Mouse (Mus musculus): ENCODE measurements around the gene Ncam1. TPM values are rescaled to one million over a fixed set of nuclear protein-coding genes. Genes with fewer than 3 reads are reported as not detected.

The Ncam1 gene
- polyA plus RNA-seq, 1 experiment from 2014 or later = 25.2 TPM

DNA sequence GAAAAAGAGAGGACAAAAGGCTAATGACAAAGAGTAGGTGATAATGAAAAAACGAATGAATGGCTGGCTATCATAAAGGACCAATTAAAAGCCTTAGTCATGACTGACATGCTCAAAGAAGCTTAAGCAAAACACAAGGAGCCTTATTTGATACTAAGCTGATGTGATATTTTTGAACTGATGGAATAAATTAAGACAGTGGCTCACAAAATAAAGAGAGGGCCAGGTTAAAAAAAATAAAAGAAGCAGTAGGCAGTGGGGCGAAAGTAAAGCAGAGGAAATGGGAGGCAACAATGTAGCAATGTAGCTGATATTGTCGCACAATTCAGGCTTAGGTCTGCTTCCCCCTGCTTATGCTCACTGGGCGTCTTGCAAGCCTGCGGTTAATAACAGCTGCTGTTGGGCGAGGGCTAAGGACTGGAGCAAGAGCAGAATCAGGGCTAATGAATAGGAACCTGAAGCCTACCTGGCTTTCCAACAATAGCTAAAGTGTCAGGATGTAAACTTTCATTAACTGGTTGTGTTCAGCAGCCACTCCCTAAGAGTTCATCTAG is 126.0 kb downstream of the Ncam1 start:
- no peak overlapping the region for H3K4me3 ChIP-seq (ENCODE audit: low read length)

DNA sequence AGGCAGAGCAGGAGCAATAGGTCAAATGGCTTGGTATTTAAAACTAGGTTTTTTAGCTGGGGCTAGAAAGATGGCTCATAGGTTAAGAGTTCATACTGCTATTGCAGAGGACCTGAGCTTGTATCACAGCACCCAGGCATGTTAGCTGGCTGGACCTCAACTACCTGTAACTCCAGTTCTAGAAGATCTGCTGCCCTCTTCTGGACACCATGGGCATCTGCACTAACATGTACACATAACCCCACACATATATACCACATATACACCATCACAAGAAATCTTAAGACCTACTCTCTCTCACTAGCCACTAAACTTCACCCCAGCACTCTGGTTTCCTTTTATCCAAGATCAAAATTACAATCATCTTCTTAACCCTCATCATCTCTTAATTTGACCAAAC is 131.7 kb downstream of the Ncam1 start:
- Histone ChIP-seq H3K36me3 (ENCODE audit: control insufficient read depth, insufficient read depth, low read length) (no peaks in the 10 kb centered on the region), H3K9me3 (ENCODE audit: control insufficient read depth, low read length) (no peaks in the 10 kb centered on the region), H3K4me3 (ENCODE audit: low read length) (no peak overlapping the region), H3K27ac (ENCODE audit: low read length) (no peak overlapping the region), H3K9ac (ENCODE audit: low read length) (no peak overlapping the region), H3K4me1 (replicated peaks; ENCODE audit: control insufficient read depth, insufficient read depth, low read length) (no peaks in the 10 kb centered on the region), H3K27me3 (ENCODE audit: control insufficient read depth, insufficient read depth, low read depth, low read length) (no peaks in the 10 kb centered on the region), H3K4me2 (ENCODE audit: low read depth, low read length) (no peak overlapping the region)
- no peak for ATAC-seq (ENCODE audit: low read depth)

More for the DNA sequence above, 126.0 kb downstream of the Ncam1 start:
- H3K4me2 ChIP-seq (ENCODE audit: low read depth, low read length) = no peak overlapping the region
- H3K27ac ChIP-seq (ENCODE audit: low read length) = no peak overlapping the region
- H3K9me3 ChIP-seq (ENCODE audit: control insufficient read depth, low read length) = no peaks in the 10 kb centered on the region
- no peaks in the 10 kb centered on the region for H3K4me1 ChIP-seq (replicated peaks; ENCODE audit: control insufficient read depth, insufficient read depth, low read length)
- H3K9ac ChIP-seq (ENCODE audit: low read length) = no peak overlapping the region
- no peak for ATAC-seq (ENCODE audit: low read depth)
- no peaks in the 10 kb centered on the region for H3K27me3 ChIP-seq (ENCODE audit: control insufficient read depth, insufficient read depth, low read depth, low read length)
- WGBS = 73% methylated on average over 6 of the region's 6 CpGs
- H3K36me3 ChIP-seq (ENCODE audit: control insufficient read depth, insufficient read depth, low read length) = no peaks in the 10 kb centered on the region

DNA sequence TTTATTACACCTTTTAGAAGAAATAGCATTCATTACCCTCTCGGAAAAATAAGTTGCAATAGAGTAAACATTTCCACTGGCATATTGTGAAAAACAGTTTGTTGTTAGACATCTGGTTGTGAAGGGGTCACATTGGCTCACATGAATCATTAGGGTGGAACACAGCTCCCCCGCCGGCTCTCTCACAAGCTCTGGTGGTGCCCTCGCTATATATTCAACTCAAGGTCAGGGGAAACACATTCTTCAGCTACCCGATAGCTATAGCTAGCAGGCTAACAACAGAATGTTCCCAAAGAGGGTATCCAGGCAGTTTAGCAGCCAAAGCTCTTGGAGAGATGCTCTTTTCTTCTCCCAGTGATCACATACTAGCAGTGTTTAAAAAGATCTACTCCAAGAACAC is 133.4 kb downstream of the Ncam1 start:
- no peaks in the 10 kb centered on the region for H3K27me3 ChIP-seq (ENCODE audit: control insufficient read depth, insufficient read depth, low read depth, low read length)
- H3K4me1 ChIP-seq (replicated peaks; ENCODE audit: control insufficient read depth, insufficient read depth, low read length) = no peaks in the 10 kb centered on the region
- no peak overlapping the region for H3K4me2 ChIP-seq (ENCODE audit: low read depth, low read length)
- no peak; the same call in 1 of the 2 replicates for ATAC-seq (ENCODE audit: low read depth)
- 43% methylated on average over 5 of the region's 5 CpGs for WGBS
- H3K4me3 ChIP-seq (ENCODE audit: low read length) = no peak overlapping the region
- no peaks in the 10 kb centered on the region for H3K9me3 ChIP-seq (ENCODE audit: control insufficient read depth, low read length)
- H3K36me3 ChIP-seq (ENCODE audit: control insufficient read depth, insufficient read depth, low read length) = no peaks in the 10 kb centered on the region
- H3K9ac ChIP-seq (ENCODE audit: low read length) = no peak overlapping the region
- no peak overlapping the region for H3K27ac ChIP-seq (ENCODE audit: low read length)

DNA sequence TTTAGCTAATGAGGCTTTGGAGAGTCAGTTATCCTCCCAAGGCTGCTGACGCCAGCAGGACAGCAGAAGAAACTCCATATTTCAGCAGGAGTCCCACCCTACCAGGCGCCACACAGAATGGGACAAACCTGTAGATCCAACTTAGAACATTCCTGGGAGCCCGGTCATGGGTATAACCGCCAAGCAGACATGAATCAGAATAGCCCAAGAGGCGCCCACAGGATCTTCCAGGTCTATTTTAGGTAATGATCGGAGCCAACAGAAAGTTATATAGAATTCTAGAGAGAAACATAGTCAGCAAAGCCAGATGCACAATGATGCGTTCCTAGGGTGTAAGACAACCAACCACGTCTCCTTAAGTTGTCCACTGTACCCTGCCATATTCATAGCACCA is 134.8 kb downstream of the Ncam1 start:
- Histone ChIP-seq H3K9ac (ENCODE audit: low read length) (no peak overlapping the region), H3K27ac (ENCODE audit: low read length) (no peak overlapping the region), H3K4me2 (ENCODE audit: low read depth, low read length) (no peak overlapping the region), H3K4me3 (ENCODE audit: low read length) (no peak overlapping the region), H3K27me3 (ENCODE audit: control insufficient read depth, insufficient read depth, low read depth, low read length) (no peaks in the 10 kb centered on the region), H3K9me3 (ENCODE audit: control insufficient read depth, low read length) (no peaks in the 10 kb centered on the region), H3K4me1 (replicated peaks; ENCODE audit: control insufficient read depth, insufficient read depth, low read length) (no peaks in the 10 kb centered on the region), H3K36me3 (ENCODE audit: control insufficient read depth, insufficient read depth, low read length) (no peaks in the 10 kb centered on the region)
- no peak for ATAC-seq (ENCODE audit: low read depth)
- WGBS = 94% methylated on average over 8 of the region's 8 CpGs

DNA sequence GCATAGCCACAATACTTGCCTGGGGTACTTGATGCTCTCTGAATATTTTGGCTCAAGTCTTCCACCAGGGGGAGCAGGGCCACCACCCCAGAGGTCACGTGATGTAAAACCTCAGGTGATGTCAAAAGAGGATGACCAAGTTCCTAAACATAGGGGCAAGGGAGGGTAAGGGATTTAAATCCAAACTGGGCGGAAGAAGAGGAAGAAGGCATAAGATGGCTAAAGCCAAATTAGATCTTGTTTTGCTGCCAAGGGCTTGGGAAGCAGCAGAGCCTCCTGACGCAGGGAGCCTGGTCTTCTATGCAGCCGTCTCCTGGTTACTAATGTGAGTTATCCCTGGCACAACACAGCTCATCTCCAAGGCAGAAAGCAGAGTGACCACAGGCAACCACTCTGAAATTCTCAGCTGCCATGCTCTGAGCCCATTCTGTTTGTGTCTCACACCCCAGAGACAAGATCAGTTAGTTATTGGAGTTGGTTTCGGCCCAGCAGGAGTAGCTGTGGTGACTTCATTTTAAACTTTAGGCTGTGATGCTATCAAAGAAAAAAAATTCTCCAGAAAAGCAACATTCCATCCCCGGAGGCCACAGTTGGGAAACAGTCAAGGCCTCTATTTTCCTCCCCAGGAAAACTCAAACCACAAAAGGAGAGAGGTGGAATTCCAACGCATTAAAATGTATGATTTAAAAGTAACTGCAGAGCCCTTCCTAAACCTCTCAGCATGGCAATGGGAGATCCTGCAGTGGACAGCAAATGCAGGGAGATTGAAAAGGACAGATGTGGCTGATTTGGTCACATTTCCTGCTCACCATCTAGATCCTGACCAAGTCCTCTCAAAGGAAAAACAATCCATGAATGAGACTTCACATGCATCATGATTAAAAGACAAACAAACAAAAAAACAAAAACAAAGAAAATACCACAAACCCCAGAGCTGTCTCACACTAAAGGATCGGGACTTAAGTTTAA is 135.5 kb downstream of the Ncam1 start:
- ATAC-seq (ENCODE audit: low read depth) = no peak
- no peak overlapping the region for H3K4me3 ChIP-seq (ENCODE audit: low read length)
- WGBS = 76% methylated on average over 8 of the region's 8 CpGs
- no peaks in the 10 kb centered on the region for H3K4me1 ChIP-seq (replicated peaks; ENCODE audit: control insufficient read depth, insufficient read depth, low read length)
- no peak overlapping the region for H3K4me2 ChIP-seq (ENCODE audit: low read depth, low read length)
- H3K9me3 ChIP-seq (ENCODE audit: control insufficient read depth, low read length) = no peaks in the 10 kb centered on the region
- H3K36me3 ChIP-seq (ENCODE audit: control insufficient read depth, insufficient read depth, low read length) = no peaks in the 10 kb centered on the region
- H3K27me3 ChIP-seq (ENCODE audit: control insufficient read depth, insufficient read depth, low read depth, low read length) = no peaks in the 10 kb centered on the region
- H3K27ac ChIP-seq (ENCODE audit: low read length) = no peak overlapping the region
- no peak overlapping the region for H3K9ac ChIP-seq (ENCODE audit: low read length)

DNA sequence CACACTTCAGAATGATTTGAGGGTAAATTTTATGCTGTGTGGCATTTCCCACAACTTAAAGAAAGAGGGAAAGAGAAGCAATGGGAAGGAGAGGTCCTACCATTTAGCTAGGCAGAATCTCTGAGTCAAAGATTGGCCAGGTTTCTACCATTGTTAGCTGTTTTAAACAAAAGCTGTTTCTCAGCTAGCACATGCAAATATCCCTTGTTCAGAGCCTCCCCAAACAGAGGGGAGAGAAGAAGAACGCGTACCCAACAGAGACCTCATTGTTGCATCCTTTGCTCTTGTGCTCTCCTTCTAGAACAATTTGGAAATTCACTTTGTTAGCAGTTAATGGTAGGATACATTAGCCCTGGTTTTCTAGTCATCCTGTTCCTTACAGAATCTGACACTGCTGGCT is 137.2 kb downstream of the Ncam1 start:
- Histone ChIP-seq H3K27me3 (ENCODE audit: control insufficient read depth, insufficient read depth, low read depth, low read length) (no peaks in the 10 kb centered on the region), H3K4me1 (replicated peaks; ENCODE audit: control insufficient read depth, insufficient read depth, low read length) (no peaks in the 10 kb centered on the region), H3K4me2 (ENCODE audit: low read depth, low read length) (no peak overlapping the region), H3K9me3 (ENCODE audit: control insufficient read depth, low read length) (no peaks in the 10 kb centered on the region), H3K9ac (ENCODE audit: low read length) (no peak overlapping the region), H3K36me3 (ENCODE audit: control insufficient read depth, insufficient read depth, low read length) (no peaks in the 10 kb centered on the region), H3K4me3 (ENCODE audit: low read length) (no peak overlapping the region), H3K27ac (ENCODE audit: low read length) (no peak overlapping the region)
- 90% methylated on average over 2 of the region's 2 CpGs for WGBS
- no peak for ATAC-seq (ENCODE audit: low read depth)

DNA sequence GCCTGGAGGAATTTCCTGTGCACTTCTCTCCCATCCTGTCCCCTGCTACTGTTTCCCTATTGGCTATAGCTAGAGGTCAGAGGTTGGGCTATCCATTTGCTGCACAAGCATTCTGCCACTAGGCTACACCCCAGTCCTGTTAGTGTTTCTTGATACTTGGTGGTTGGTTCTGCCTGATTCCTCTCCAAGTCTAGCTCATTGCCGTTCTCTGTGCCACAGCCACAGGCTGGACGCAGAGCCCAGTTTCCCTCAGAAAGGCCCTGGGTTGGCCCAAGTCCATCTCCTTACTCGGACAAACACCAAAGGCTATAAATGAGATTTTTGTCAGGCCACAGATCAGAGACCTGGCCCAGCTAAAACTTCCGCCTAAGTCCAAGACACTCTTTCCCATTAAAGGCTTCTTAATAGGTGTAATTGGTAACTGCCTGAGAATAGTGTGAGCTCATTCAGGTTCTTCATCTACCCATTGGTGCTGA is 140.3 kb downstream of the Ncam1 start:
- H3K9me3 ChIP-seq (ENCODE audit: control insufficient read depth, low read length) = no peaks in the 10 kb centered on the region
- H3K4me2 ChIP-seq (ENCODE audit: low read depth, low read length) = no peak overlapping the region
- no peaks in the 10 kb centered on the region for H3K27me3 ChIP-seq (ENCODE audit: control insufficient read depth, insufficient read depth, low read depth, low read length)
- no peak overlapping the region for H3K27ac ChIP-seq (ENCODE audit: low read length)
- H3K9ac ChIP-seq (ENCODE audit: low read length) = no peak overlapping the region
- no peak overlapping the region for H3K4me3 ChIP-seq (ENCODE audit: low read length)
- ATAC-seq (ENCODE audit: low read depth) = no peak
- H3K4me1 ChIP-seq (replicated peaks; ENCODE audit: control insufficient read depth, insufficient read depth, low read length) = no peaks in the 10 kb centered on the region
- WGBS = 74% methylated on average over 4 of the region's 4 CpGs
- H3K36me3 ChIP-seq (ENCODE audit: control insufficient read depth, insufficient read depth, low read length) = no peaks in the 10 kb centered on the region

DNA sequence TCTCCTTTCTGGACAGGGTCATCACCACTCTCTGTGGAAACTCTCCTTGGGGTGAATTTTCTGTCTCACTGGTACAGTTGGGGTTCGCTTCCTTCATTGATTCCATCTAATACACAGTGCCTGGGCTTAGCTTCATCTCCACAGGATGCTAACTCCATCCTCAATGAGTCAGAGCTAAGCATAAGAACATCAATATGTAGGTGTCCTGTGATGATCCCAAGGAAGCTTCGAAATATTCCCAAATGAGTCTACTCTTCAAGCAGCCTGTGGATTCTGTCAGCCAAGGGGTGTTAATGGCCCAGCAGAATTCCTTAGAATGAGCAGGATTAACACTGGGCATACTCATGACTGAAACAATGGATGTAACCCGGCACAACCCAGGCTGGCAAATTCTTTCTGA is 144.3 kb downstream of the Ncam1 start:
- H3K4me2 ChIP-seq (ENCODE audit: low read depth, low read length) = no peak overlapping the region
- H3K9me3 ChIP-seq (ENCODE audit: control insufficient read depth, low read length) = no peaks in the 10 kb centered on the region
- H3K4me3 ChIP-seq (ENCODE audit: low read length) = no peak overlapping the region
- 86% methylated on average over 3 of the region's 3 CpGs for WGBS
- H3K9ac ChIP-seq (ENCODE audit: low read length) = no peak overlapping the region
- no peaks in the 10 kb centered on the region for H3K36me3 ChIP-seq (ENCODE audit: control insufficient read depth, insufficient read depth, low read length)
- no peaks in the 10 kb centered on the region for H3K27me3 ChIP-seq (ENCODE audit: control insufficient read depth, insufficient read depth, low read depth, low read length)
- no peak for ATAC-seq (ENCODE audit: low read depth)
- H3K4me1 ChIP-seq (replicated peaks; ENCODE audit: control insufficient read depth, insufficient read depth, low read length) = no peaks in the 10 kb centered on the region
- H3K27ac ChIP-seq (ENCODE audit: low read length) = no peak overlapping the region

DNA sequence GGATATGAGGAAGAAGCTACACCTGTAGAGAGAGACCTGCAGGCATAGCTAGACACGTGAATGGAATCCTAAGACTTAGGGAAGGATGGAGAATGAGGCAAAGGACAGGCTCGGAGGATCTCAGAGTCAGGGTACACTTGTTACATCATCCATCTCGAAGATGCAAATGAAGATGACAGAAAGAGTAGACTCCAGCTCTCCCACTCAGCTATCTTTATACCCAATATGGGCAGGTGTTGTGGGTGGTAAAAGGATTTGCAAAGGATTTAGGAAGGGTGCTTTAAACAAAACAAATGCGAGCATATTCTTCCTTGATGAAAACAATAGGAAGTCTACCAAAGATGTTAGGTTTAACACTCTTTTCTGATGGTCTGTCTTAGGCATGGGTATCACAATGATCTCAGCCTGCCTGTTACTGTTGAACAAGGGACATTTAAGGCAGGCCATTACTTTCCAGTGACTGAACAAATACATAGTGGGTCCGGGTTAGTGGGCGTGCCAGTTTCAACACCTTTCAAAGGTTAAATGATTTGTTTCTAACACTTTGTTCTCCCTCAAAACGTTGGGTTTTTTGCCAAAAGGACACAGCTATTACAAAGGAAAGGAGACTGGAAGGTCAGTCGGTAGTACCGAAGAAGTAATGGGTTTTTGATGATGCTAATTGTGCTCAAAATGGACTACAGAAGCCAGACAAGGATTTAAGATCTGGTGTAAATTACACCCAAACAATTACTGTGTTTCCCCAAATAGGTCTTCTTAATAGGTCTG is 145.1 kb downstream of the Ncam1 start:
- Histone ChIP-seq H3K9me3 (ENCODE audit: control insufficient read depth, low read length) (no peaks in the 10 kb centered on the region), H3K36me3 (ENCODE audit: control insufficient read depth, insufficient read depth, low read length) (no peaks in the 10 kb centered on the region), H3K4me1 (replicated peaks; ENCODE audit: control insufficient read depth, insufficient read depth, low read length) (no peaks in the 10 kb centered on the region), H3K4me3 (ENCODE audit: low read length) (no peak overlapping the region), H3K27ac (ENCODE audit: low read length) (no peak overlapping the region), H3K9ac (ENCODE audit: low read length) (no peak overlapping the region), H3K27me3 (ENCODE audit: control insufficient read depth, insufficient read depth, low read depth, low read length) (no peaks in the 10 kb centered on the region), H3K4me2 (ENCODE audit: low read depth, low read length) (no peak overlapping the region)
- WGBS = 71% methylated on average over 9 of the region's 9 CpGs
- ATAC-seq (ENCODE audit: low read depth) = no peak

Measured in lung, embryonic 16.5 days (tissue).